Mouse (Mus musculus): ENCODE data around the gene Gm20479.

DNA sequence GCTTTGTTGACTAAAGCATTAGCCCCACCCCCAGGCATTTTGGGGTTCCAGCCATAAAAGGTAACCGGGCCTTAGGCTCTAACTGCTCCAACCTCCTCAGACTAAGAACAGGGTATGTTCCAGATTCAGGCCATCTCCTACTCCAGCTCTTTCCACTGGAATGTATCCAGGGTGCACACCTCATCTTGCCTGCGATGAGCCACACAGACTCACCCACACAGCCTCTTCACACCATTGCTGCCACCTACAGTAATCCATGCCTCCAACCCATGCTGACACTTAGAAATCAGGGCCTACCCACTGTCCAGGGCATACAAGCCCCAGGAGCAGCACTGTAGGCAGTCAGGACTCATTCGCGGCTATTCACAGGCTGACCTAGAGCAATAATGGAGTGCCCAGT lies 18.1 kb downstream of the Gm20479 start:
- TF ChIP-seq CTCF (IDR thresholded peaks at IDR 0.05; ENCODE audit: extremely low read depth, insufficient read length, insufficient replicate concordance, low read depth, low read length) (no peak), POLR2A (IDR thresholded peaks at IDR 0.05; ENCODE audit: low read depth, low read length) (no peak)
